Mouse (Mus musculus) thymus, adult 18-20 months (tissue): ENCODE data around the gene Ebp.

Experiments used
- DNase-seq, 2 experiments: peaks; one replicate each; pipeline ENCODE4 v3.0.0; 2022; ENCODE audit warnings: mixed read lengths in 2 of 2

The Ebp gene

GRCm38 (mm10) chrX:8193419-8193723 lies at the start of gene Ebp:
Gene Ebp (minus strand): TSS chrX:8193512.
- no peak for DNase-seq

GRCm38 (mm10) chrX:8238804-8239395 lies 45.6 kb upstream of the Ebp start:
- DNase-seq: no peak

DNA sequence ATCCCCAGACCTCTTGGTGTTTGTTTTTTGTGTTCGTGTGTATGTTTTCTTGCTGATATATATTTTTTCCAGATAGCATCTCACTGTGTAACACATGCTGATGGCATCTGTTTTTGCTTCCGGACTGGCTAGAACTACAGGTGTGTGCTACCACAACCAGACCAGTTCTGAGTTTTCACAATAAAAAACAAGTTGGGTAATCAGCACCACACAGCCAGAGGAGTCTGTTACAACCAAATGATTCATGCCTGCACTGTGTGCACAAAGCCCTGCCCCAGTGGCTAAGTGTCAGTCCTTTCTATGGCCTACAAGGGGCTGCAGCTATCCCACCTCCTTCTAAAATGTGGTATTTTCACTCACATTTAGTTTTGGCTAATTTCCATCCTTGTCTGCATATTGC lies 43.4 kb upstream of the Ebp start:
- no peak for DNase-seq

DNA sequence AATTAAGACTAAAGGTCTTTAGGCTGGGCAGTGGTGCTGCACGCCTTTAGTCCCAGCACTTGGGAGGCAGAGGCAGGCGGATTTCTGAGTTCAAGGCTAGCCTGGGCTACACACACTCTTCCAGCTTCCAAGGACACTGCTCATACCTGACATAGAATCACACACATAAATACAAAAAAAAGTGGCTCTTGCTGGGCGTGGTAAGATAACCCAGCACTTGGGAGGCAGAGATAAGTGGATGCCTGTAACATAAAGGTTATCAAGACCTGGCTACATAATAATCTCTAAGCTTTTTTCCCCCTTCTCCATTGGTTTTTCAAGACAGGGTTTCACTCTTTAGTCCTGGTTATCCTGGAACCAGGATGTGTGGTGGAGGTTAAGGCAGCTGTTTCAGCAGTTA lies 40.3 kb upstream of the Ebp start:
- no peak for DNase-seq

DNA sequence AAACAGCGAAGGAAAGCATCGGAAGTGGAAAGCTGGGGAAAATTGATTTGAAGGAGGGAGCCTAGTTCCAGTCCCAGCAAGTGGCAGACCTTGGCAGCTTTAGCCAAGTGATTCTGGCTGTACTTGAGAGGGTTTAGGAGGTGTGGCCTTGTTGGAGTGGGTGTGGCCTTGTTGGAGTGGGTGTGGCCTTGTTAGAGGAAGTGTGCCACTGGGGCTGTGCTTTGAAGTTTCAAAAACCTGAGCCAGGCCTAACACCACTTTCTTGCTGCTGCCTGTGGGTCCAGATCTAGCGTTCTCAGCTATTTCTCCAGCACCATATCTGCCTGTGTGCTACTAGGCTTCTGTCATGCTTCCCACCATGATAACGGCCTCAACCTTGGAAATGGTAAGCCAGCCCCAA lies 37.0 kb upstream of the Ebp start:
- DNase-seq: no peak

- no peak for DNase-seq
Measured at GRCm38 (mm10) chrX:8223473-8223872, 30.2 kb upstream of the Ebp start.

DNA sequence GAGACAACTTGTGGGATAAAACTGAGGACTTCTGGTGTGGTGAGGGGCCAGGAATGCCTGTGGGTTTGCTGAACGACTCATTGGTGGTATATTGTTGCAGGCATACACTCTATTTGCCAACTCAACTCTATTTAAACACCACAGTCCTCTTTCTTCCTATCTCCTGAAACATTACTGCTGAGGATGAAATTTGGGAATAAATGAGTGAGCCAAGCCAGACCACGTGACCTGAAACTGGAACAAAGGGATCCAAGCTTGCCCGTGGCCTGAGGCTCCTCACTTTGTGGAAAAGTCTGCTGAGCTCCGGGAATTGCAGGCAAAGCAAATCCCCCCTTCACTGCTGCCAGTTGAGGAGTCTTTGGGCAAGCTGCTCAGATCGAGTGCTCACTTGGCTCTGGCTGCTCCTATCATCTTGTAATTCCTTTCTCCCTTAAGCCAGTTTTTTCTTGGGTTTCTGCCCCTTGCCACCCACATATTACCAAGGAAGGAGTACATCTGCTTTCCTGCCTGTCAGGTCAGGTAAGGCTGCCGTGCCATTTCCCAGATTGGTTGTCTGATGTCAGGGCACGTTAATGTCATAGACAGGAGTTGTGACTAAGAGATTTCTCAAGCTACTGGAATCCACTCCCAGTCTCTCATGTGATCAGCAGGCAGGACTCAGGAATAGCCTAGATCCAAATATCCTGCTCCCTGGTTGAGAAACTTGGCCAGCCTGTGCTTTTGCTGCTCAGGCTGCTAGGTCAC lies 29.5 kb upstream of the Ebp start:
- no peak for DNase-seq

DNA sequence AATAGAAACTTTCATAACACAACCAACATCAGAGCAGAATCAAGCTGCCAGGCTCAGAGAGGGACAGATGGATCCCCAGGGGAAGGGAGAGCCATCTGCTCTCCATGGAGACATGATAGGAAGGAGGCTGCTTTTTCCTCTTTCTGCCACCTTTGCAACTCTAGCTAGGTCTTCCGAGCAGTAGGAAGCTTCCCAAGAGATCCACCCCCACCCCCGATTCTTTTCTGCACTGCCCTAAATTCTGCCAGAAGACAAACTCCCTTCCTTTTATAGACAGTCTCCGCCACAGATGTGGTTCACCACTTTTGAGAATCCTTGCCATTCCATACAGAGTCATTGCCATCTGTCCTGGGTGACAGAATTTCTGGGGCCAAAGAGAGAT lies 29.0 kb upstream of the Ebp start:
- no peak for DNase-seq

DNA sequence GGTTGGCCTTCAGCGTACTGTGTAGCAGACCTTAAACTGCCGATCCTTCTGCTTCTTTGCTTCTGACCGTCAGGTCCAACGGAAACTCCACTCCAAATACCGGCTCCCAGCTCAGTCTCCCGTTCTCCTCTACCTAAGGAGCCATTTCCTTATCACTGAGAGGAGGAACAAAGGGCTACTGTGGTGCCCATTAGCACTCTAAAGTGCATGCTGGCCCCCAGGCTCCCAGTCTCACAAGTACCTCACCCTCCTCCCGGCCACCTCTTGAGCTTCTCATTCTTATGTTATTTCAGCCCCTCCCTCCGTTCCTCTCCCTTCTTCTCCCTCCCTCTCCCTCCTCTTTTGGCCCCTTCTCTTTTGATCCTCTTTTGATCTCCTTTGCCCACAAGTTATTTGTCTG lies 26.3 kb upstream of the Ebp start:
- no peak for DNase-seq

GRCm38 (mm10) chrX:8218114-8218513 lies 24.8 kb upstream of the Ebp start:
- no peak for DNase-seq

DNA sequence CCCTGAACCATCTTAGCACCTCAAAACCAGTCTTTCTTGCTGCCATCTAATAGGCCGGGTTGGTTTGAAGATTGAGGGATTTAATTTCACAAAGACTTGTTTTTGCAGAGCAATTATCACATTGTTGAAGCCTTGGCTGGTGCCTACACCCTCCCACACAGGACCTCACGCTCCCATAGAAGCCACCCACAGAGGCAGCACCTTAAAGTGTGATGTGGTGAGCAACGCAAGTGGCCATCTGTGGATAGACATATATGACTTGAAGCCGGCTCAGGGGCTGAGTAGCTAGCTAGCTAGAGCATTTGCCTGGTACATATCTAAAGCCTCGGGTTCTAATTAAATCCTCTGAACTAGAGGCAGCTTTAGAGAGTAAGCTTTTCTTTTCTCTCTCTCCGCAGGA lies 24.1 kb upstream of the Ebp start:
- no peak for DNase-seq

- no peak for DNase-seq
Measured at GRCm38 (mm10) chrX:8211490-8212207, 18.3 kb upstream of the Ebp start.

GRCm38 (mm10) chrX:8209720-8210119 lies 16.4 kb upstream of the Ebp start:
- DNase-seq: no peak

- no peak for DNase-seq
Measured at GRCm38 (mm10) chrX:8207224-8207623, 13.9 kb upstream of the Ebp start.

DNA sequence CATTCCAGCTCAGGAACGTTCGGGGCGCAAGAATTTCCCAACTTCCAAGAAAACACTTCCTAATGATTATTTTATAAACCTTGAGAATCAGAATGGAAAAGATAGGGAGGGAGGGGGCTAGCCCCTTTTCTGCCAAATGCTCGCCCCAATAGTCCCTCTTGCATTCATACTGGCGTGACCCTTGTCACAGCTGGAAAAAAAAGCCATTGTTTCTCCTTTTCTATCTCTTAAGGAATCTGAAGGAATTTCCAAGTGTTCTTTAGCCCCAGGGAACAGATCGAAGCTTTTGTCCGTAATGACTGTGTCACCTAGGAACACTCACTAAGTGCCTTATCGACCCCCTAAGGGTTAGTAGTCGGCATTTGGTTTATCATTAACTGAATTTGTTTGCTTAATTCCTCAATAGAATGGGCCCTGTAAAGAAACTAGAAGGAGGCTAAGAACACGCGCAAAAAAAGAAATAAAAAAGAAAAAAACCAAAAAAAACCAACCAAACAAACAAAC lies 13.4 kb upstream of the Ebp start:
- DNase-seq: no peak

GRCm38 (mm10) chrX:8206015-8206693 lies 12.8 kb upstream of the Ebp start, which contains the start of gene Porcn:
Gene Porcn (minus strand): TSS chrX:8206525.
- peak; percentile 38 to 58 for DNase-seq

DNA sequence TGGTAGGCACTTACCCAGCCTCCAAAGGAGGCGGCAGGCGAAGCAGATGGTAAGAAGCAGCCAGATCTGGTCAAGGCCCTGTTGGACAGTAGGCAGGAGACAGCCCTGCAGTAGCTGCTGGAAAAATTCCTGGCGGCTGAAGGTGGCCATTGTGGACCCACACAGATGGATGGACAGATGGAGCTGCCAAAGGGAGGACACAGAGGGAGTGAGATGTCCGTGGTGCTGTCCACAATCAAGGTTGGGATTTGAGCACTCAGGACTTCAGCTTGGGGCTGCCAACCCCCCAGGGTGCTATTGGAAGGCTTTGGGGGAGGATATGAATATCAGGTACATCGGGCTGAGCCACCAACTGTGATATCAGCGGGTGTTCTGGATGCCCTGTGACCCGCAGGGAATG lies 12.2 kb upstream of the Ebp start:
- no peak for DNase-seq

- no peak for DNase-seq
Measured at GRCm38 (mm10) chrX:8205088-8205487, 11.8 kb upstream of the Ebp start.

GRCm38 (mm10) chrX:8204076-8204475 lies 10.8 kb upstream of the Ebp start:
- DNase-seq: no peak

DNA sequence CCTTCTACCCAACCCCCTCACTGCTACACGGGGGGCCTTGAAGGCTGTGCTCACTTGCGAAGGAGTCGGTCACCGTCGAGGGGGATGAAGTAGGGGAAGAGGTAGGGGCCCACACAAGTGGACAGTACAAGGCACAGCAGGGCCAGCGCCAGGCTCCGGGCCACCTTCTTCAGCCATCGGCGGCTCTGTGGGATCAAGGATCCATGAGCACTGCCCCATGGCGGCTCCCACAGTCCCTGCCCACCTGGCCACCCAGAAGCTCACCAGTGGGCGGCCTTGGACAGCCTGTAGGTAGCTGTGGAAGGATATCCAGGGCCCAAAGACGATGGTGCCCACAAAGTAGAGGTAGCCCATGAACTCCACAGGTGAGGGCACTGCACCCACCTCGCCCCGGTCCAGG lies 9.8 kb upstream of the Ebp start:
- no peak for DNase-seq

- DNase-seq: peak; percentile 71 to 78
Measured at GRCm38 (mm10) chrX:8192640-8193418, 483 bp downstream of the Ebp start.

- DNase-seq: no peak
Measured at GRCm38 (mm10) chrX:8192126-8192639, 1.1 kb downstream of the Ebp start.
